Mouse (Mus musculus) stomach, embryonic 14.5 days (tissue): ENCODE results near the gene Exosc7. TPM values are rescaled to one million over a fixed set of nuclear protein-coding genes. Genes with fewer than 3 reads are reported as not detected.

Source experiments
- ATAC-seq: fragments of 200-750 bp; cut with Nextera tagmentation; 2 replicates; pipeline ENCODE4 v1.8.0; 2017; ENCODE audit warnings: low read depth, moderate TSS enrichment; ENCODE audit not compliant: insufficient number of reproducible peaks, insufficient read depth, low FRiP score
- H3K27ac ChIP-seq: fragments of 300-500 bp; sonication (generic); 2 replicates; pipeline ENCODE4 v1.5.1; 2014; ENCODE audit warnings: mild to moderate bottlenecking, low read length, moderate library complexity, mixed read lengths
- H3K27me3 ChIP-seq: fragments of 300-500 bp; sonication (generic); 2 replicates; pipeline ENCODE4 v1.6.1; 2014; ENCODE audit warnings: low read length, control low read depth, mixed read lengths; ENCODE audit not compliant: control insufficient read depth, insufficient read depth
- H3K36me3 ChIP-seq: fragments of 300-500 bp; sonication (generic); 2 replicates; pipeline ENCODE4 v1.6.1; 2014; ENCODE audit warnings: mild to moderate bottlenecking, control low read depth, low read length, moderate library complexity, mixed read lengths; ENCODE audit not compliant: control insufficient read depth, insufficient read depth
- H3K4me1 ChIP-seq: fragments of 300-500 bp; sonication (generic); 2 replicates; pipeline ENCODE4 v1.6.1; 2014; ENCODE audit warnings: low read length, control low read depth, mixed read lengths; ENCODE audit not compliant: control insufficient read depth, insufficient read depth
- H3K4me2 ChIP-seq: fragments of 300-500 bp; sonication (generic); replicated peaks from 2 replicates; pipeline ENCODE4 v1.6.1; 2014; ENCODE audit warnings: low read depth, low read length, control low read depth
- H3K4me3 ChIP-seq: fragments of 300-500 bp; sonication (generic); 2 replicates; pipeline ENCODE4 v1.5.1; 2014; ENCODE audit warnings: low read depth, low read length, control low read depth
- H3K9ac ChIP-seq: fragments of 300-500 bp; sonication (generic); replicated peaks from 2 replicates; pipeline ENCODE4 v1.6.1; 2014; ENCODE audit warnings: low read depth, mild to moderate bottlenecking, control low read depth, low read length, moderate library complexity, mixed read lengths
- H3K9me3 ChIP-seq: fragments of 300-500 bp; sonication (generic); 2 replicates; pipeline ENCODE4 v1.6.1; 2016; ENCODE audit warnings: low read depth, low read length, control low read depth; ENCODE audit not compliant: control insufficient read depth
- WGBS: fragments of 180-500 bp; shearing (Covaris S2); extraction: QIAGEN DNeasy Blood & Tissue Kit; methylation state at CpG from one replicate; pipeline ENCODE4 v1.1.7; 2014; 5-methylcytosine and 5-hydroxymethylcytosine counted together
- polyA plus RNA-seq: library from polyadenylated mRNA; unstranded; fragments of >200 nt; fragmentation: Nextera tagmentation; extraction: Ambion mirVana; gene quantifications from 2 replicates; pipeline ENCODE4 v1.2.1, GENCODE M21; 2014

Exosc7 gene
- polyA plus RNA-seq, 1 experiment from 2014 or later: 133 TPM

GRCm38 (mm10) chr9:123103425-123103824 lies 9.6 kb upstream of the Exosc7 start:
- Histone ChIP-seq H3K9ac (no peak overlapping the region), H3K27me3 (no peaks in the 10 kb centered on the region), H3K4me3 (no peak overlapping the region), H3K4me2 (no peak overlapping the region), H3K36me3 (peaks cover 24% of the 10 kb centered on the region), H3K27ac (no peak overlapping the region), H3K4me1 (no peaks in the 10 kb centered on the region), H3K9me3 (no peaks in the 10 kb centered on the region)
- ATAC-seq: no peak

DNA sequence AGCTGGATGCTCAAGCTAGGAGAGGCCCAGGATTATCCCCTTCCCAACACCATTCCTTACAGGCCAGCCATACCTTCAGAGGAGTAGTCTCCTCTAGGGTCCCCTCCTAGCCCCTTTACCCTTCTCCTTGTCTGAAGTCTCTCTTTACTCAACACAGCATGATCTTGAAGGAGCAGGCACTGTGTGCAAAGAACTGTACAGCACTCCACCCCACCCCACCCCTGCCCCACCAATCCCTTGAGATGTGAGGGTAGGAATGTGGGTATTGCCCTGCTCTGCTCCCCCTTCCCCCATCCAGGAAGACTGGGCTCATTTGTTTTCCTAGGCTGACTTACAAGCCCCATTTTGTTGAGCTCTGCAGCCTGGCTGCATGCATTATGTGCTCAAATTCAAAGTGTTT lies 8.7 kb upstream of the Exosc7 start:
- no peak for ATAC-seq
- H3K9me3 ChIP-seq: no peaks in the 10 kb centered on the region
- no peak overlapping the region for H3K4me3 ChIP-seq
- no peaks in the 10 kb centered on the region for H3K27me3 ChIP-seq
- H3K36me3 ChIP-seq: peaks cover 21% of the 10 kb centered on the region
- no peak overlapping the region for H3K9ac ChIP-seq
- H3K4me2 ChIP-seq: no peak overlapping the region
- no peak overlapping the region for H3K27ac ChIP-seq
- H3K4me1 ChIP-seq: no peaks in the 10 kb centered on the region

DNA sequence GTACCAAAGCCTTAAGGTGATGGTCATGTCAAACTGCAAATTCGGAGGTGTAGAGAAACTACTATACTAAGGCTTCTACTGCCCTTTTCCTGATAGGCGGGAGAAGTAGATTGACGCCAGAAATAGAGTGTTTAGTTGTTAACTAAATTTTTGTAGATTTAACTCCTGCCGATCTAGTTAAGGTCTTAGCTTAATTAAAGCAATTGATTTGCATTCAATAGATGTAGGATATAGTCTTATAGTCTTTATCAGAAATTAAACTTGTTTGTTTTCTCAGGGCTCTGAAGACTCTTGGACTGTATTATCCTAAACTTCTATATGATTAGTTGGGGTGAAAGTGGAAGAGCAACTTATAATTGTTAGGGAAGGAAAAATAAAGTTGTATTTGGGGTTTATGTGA lies 5.8 kb upstream of the Exosc7 start:
- WGBS: 85% methylated on average over 4 of the region's 4 CpGs
- ATAC-seq: no peak
- Histone ChIP-seq H3K9me3 (no peaks in the 10 kb centered on the region), H3K4me2 (no peak overlapping the region), H3K27me3 (no peaks in the 10 kb centered on the region), H3K4me1 (peaks cover 7% of the 10 kb centered on the region; the same call in 1 of the 2 replicates), H3K4me3 (no peak overlapping the region), H3K36me3 (peaks cover 4% of the 10 kb centered on the region; the same call in 1 of the 2 replicates), H3K27ac (no peak overlapping the region), H3K9ac (no peak overlapping the region)

- ATAC-seq: no peak
- Histone ChIP-seq H3K27me3 (no peaks in the 10 kb centered on the region), H3K9me3 (no peaks in the 10 kb centered on the region), H3K36me3 (peaks cover 4% of the 10 kb centered on the region; the same call in 1 of the 2 replicates), H3K4me1 (peaks cover 13% of the 10 kb centered on the region), H3K4me3 (no peak overlapping the region), H3K9ac (no peak overlapping the region), H3K4me2 (no peak overlapping the region), H3K27ac (no peak overlapping the region)
- WGBS: 84% methylated on average over 7 of the region's 7 CpGs
These were observed 3.8 kb upstream of the Exosc7 start for GRCm38 (mm10) chr9:123109188-123109587.

DNA sequence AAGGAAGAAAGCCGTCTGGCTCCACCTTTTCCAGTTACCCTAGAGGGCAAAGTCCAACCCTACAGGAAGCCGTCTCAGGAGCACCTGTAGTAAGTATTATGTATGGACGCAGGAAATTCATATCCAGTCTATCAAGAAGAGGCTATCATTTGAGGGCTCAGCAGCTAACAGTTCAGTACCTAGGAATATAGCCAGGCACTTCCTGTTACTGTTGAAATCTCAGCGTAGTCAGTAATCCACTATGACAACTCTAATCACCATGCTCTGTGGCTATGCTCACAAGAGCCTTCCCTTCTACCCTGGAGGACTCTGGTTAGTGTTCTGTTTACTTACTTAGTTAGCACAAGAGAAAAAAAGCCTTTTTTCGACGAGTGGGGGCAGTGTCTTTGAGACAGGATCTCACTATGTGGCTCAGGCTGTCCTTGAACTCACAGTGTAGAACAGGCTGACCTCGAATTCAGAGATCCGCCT lies 1.2 kb upstream of the Exosc7 start:
- WGBS: 42% methylated on average over 8 of the region's 8 CpGs
- Histone ChIP-seq H3K9ac (peak overlapping the region; percentile 80; the same call in 1 of the 2 replicates), H3K4me1 (peaks cover 13% of the 10 kb centered on the region), H3K9me3 (no peaks in the 10 kb centered on the region), H3K36me3 (peaks cover 9% of the 10 kb centered on the region), H3K27me3 (no peaks in the 10 kb centered on the region), H3K27ac (no peak overlapping the region), H3K4me3 (peak overlapping the region; percentile 87), H3K4me2 (peak overlapping the region; percentile 94)
- no peak for ATAC-seq

DNA sequence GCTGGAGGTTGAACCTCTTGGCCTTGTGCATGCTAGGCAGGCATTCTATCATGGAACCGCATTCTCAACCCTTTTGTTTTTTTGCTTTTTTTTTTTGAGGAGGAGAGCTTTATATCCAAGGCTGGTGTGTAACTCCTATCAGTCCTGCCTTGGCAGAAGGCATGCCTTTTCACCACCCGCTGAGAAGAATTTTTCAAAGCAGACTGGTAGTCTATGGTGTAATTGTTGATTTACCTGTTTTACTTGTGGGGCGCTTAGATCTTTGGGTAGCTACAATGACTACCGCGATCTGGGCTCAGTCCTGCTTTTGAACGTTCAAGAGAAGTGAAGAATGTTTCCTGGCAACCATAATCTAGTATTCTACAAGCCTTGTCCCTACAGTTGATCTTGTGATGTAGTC lies 916 bp downstream of the Exosc7 start:
- H3K4me1 ChIP-seq: peaks cover 13% of the 10 kb centered on the region

DNA sequence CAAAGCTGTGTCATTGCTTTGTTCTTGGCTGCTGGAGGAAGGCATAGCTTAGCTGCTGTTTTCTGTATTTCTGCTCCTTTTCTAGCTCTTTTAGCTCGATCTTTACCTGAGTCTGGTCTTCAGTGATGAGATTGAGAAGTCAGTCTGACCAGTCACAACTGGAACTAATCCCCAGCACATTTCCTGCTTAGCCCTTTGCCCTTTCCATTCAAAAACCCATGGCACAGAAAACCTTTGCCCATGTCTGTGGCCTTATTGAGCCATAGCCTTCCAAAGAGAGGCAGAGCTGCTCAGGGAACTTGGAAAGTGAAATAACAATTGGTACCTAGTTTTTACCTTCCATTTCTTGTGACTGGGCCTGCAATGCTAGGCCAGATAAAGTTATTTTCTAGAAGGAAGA lies 2.6 kb downstream of the Exosc7 start:
- Histone ChIP-seq H3K4me3 (no peak overlapping the region), H3K27me3 (no peaks in the 10 kb centered on the region), H3K36me3 (peaks cover 28% of the 10 kb centered on the region), H3K4me2 (no peak overlapping the region), H3K9me3 (no peaks in the 10 kb centered on the region), H3K9ac (no peak overlapping the region), H3K4me1 (peaks cover 13% of the 10 kb centered on the region), H3K27ac (no peak overlapping the region)
- 100% methylated on average over 1 of the region's 1 CpGs for WGBS
- no peak for ATAC-seq

More for the DNA sequence above, 916 bp downstream of the Exosc7 start:
- Histone ChIP-seq H3K36me3 (peaks cover 13% of the 10 kb centered on the region), H3K9me3 (no peaks in the 10 kb centered on the region), H3K4me2 (peak overlapping the region; percentile 94), H3K9ac (peak overlapping the region; percentile 80; the same call in 1 of the 2 replicates), H3K27ac (peak overlapping the region; percentile 97; the same call in 1 of the 2 replicates), H3K4me3 (peak overlapping the region; percentile 87), H3K27me3 (no peaks in the 10 kb centered on the region)
- ATAC-seq: no peak
- WGBS: 53% methylated on average over 6 of the region's 6 CpGs

GRCm38 (mm10) chr9:123123017-123123416 lies 10.0 kb downstream of the Exosc7 start:
- Histone ChIP-seq H3K4me3 (no peak overlapping the region), H3K36me3 (peaks cover 49% of the 10 kb centered on the region), H3K27ac (no peak overlapping the region), H3K9ac (no peak overlapping the region), H3K4me2 (no peak overlapping the region), H3K27me3 (no peaks in the 10 kb centered on the region), H3K4me1 (no peaks in the 10 kb centered on the region), H3K9me3 (no peaks in the 10 kb centered on the region)
- WGBS: 90% methylated on average over 3 of the region's 3 CpGs
- no peak for ATAC-seq
